Mouse (Mus musculus): ENCODE results near the gene Lasp1. TPM values are rescaled to one million over a fixed set of nuclear protein-coding genes. Genes with fewer than 3 reads are reported as not detected.

Lasp1 gene
- polyA plus RNA-seq, 1 experiment from 2014 or later = 160 TPM

DNA sequence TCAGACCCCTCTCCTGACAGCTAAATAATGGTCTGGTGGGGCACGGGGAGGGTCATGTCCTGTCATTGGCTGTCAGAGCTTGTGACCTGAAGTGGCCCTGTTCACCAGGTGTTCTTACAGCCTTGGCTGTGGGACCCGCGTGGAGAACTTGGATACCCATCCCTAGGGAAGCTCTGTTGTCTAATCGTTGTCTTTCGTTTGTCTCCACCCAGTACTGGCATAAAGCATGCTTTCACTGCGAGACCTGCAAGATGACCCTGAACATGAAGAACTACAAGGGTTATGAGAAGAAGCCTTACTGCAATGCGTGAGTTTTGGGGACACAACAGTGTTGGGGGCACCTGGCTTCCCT is 7.8 kb downstream of the Lasp1 start:
- no peak for ATAC-seq (ENCODE audit: borderline replicate concordance, extremely low read depth, low FRiP score, low TSS enrichment)
- H3K4me2 ChIP-seq = peak overlapping the region; percentile 52
- WGBS = 57% methylated on average over 7 of the region's 7 CpGs

DNA sequence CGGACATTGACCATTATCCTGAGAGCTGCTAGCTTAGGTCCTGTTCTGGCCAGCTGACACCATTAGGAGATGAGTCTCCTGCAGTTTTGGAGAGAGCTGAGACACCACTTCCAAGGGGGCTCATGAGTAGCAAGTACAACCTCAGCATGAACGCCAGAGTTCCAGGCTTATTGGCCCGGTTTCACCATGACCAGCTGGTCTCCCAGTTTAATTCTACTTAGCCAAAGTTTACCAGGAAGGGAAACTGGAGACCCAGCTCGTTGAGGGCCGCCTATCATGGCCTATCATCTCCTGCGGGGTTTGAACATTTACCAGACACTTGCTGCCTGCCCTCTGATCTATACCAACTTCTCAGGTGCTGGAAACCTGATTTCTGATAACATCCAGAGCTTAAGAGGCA is 8.8 kb downstream of the Lasp1 start:
- H3K27ac ChIP-seq = peak overlapping the region; percentile 89
- no peak overlapping the region for H3K9ac ChIP-seq
- no peaks in the 10 kb centered on the region for H3K9me3 ChIP-seq
- H3K36me3 ChIP-seq = peaks cover 13% of the 10 kb centered on the region; the same call in 1 of the 2 replicates
- WGBS = 16% methylated on average over 6 of the region's 6 CpGs
- ATAC-seq (ENCODE audit: borderline replicate concordance, extremely low read depth, low FRiP score, low TSS enrichment) = no peak
- H3K27me3 ChIP-seq = no peaks in the 10 kb centered on the region
- H3K4me1 ChIP-seq = peaks cover 98% of the 10 kb centered on the region
- no peak overlapping the region for H3K4me3 ChIP-seq
- H3K4me2 ChIP-seq = peak overlapping the region; percentile 7; the same call in 1 of the 2 replicates

More for the DNA sequence above, 7.8 kb downstream of the Lasp1 start:
- Histone ChIP-seq H3K4me3 (no peak overlapping the region), H3K27me3 (no peaks in the 10 kb centered on the region), H3K36me3 (peaks cover 13% of the 10 kb centered on the region; the same call in 1 of the 2 replicates), H3K27ac (peak overlapping the region; percentile 89), H3K9me3 (no peaks in the 10 kb centered on the region), H3K9ac (no peak overlapping the region), H3K4me1 (peaks cover 98% of the 10 kb centered on the region)

- H3K4me2 ChIP-seq = peak overlapping the region; percentile 7; the same call in 1 of the 2 replicates
- H3K27ac ChIP-seq = peak overlapping the region; percentile 89
These were observed 9.3 kb downstream of the Lasp1 start for GRCm38 (mm10) chr11:97808093-97808492.

DNA sequence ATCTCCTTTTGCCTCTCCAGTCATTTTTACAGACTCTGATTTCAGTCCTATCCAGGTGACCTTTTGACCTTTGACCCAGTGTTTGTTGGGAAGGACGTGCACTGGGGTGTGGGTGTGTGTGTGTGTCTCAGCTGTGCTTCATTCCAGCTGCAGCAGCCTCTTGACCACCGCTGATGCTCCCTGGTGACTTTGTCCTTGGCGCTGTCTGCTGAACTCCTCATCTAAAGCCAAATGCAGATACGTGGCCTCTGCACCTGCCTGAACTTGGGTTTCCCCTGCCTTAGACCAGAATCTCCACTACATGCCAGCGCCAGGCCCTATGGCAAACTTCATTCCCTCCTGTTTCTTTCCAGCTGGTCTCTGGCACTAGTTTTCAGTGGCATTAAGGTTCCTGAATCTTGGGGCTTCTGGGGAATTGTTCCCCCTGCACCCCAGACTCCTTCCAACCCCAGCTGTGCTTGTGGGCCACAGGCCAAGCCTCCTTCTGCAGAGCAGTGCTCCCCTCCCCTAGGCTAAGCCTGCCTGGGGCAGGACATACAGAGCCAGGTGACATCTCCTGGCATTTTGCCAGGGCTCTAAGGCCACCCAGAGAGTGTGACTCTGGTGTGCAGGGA is 9.9 kb downstream of the Lasp1 start:
- Histone ChIP-seq H3K36me3 (peaks cover 20% of the 10 kb centered on the region; the same call in 1 of the 2 replicates), H3K4me3 (no peak overlapping the region), H3K27ac (peak overlapping the region; percentile 89), H3K9me3 (no peaks in the 10 kb centered on the region), H3K9ac (0 out of 2 replicates have a peak overlapping the region, but pooled peaks have one; percentile 3), H3K4me2 (peak overlapping the region; percentile 7; the same call in 1 of the 2 replicates), H3K27me3 (no peaks in the 10 kb centered on the region), H3K4me1 (peaks cover 100% of the 10 kb centered on the region)
- 32% methylated on average over 5 of the region's 5 CpGs for WGBS
- no peak for ATAC-seq (ENCODE audit: borderline replicate concordance, extremely low read depth, low FRiP score, low TSS enrichment)

More at GRCm38 (mm10) chr11:97808093-97808492, 9.3 kb downstream of the Lasp1 start:
- no peaks in the 10 kb centered on the region for H3K9me3 ChIP-seq
- no peaks in the 10 kb centered on the region for H3K27me3 ChIP-seq
- ATAC-seq (ENCODE audit: borderline replicate concordance, extremely low read depth, low FRiP score, low TSS enrichment) = peak; percentile 12; the same call in 1 of the 2 replicates
- H3K4me1 ChIP-seq = peaks cover 99% of the 10 kb centered on the region
- peaks cover 15% of the 10 kb centered on the region; the same call in 1 of the 2 replicates for H3K36me3 ChIP-seq
- no peak overlapping the region for H3K4me3 ChIP-seq
- WGBS = 13% methylated on average over 2 of the region's 2 CpGs
- no peak overlapping the region for H3K9ac ChIP-seq

- Histone ChIP-seq H3K4me1 (peaks cover 100% of the 10 kb centered on the region), H3K4me3 (no peak overlapping the region), H3K27me3 (no peaks in the 10 kb centered on the region), H3K9ac (0 out of 2 replicates have a peak overlapping the region, but pooled peaks have one; percentile 3), H3K27ac (peak overlapping the region; percentile 89), H3K36me3 (peaks cover 26% of the 10 kb centered on the region), H3K4me2 (peak overlapping the region; percentile 3; the same call in 1 of the 2 replicates), H3K9me3 (no peaks in the 10 kb centered on the region)
- no peak for ATAC-seq (ENCODE audit: borderline replicate concordance, extremely low read depth, low FRiP score, low TSS enrichment)
- WGBS = 44% methylated on average over 7 of the region's 7 CpGs
These were observed 10.7 kb downstream of the Lasp1 start for GRCm38 (mm10) chr11:97809235-97810121.

GRCm38 (mm10) chr11:97810356-97810755 is 11.6 kb downstream of the Lasp1 start:
- Histone ChIP-seq H3K27ac (peak overlapping the region; percentile 89), H3K36me3 (peaks cover 34% of the 10 kb centered on the region), H3K4me1 (peaks cover 100% of the 10 kb centered on the region), H3K4me2 (peak overlapping the region; percentile 10; the same call in 1 of the 2 replicates), H3K4me3 (no peak overlapping the region), H3K9ac (no peak overlapping the region), H3K27me3 (no peaks in the 10 kb centered on the region), H3K9me3 (no peaks in the 10 kb centered on the region)
- WGBS = 52% methylated on average over 7 of the region's 7 CpGs
- no peak for ATAC-seq (ENCODE audit: borderline replicate concordance, extremely low read depth, low FRiP score, low TSS enrichment)

- no peak for ATAC-seq (ENCODE audit: borderline replicate concordance, extremely low read depth, low FRiP score, low TSS enrichment)
- Histone ChIP-seq H3K27me3 (no peaks in the 10 kb centered on the region), H3K4me2 (peak overlapping the region; percentile 10; the same call in 1 of the 2 replicates), H3K9me3 (no peaks in the 10 kb centered on the region), H3K4me1 (peaks cover 100% of the 10 kb centered on the region), H3K9ac (no peak overlapping the region), H3K36me3 (peaks cover 41% of the 10 kb centered on the region), H3K4me3 (no peak overlapping the region), H3K27ac (peak overlapping the region; percentile 89; the same call in 1 of the 2 replicates)
- WGBS = 38% methylated on average over 3 of the region's 3 CpGs
These were observed 12.2 kb downstream of the Lasp1 start for GRCm38 (mm10) chr11:97810970-97811369.

- Histone ChIP-seq H3K4me2 (no peak overlapping the region), H3K4me1 (peaks cover 100% of the 10 kb centered on the region), H3K9me3 (no peaks in the 10 kb centered on the region), H3K36me3 (peaks cover 45% of the 10 kb centered on the region), H3K4me3 (no peak overlapping the region), H3K27me3 (no peaks in the 10 kb centered on the region), H3K27ac (peak overlapping the region; percentile 89), H3K9ac (peak overlapping the region; percentile 29; the same call in 1 of the 2 replicates)
- no peak for ATAC-seq (ENCODE audit: borderline replicate concordance, extremely low read depth, low FRiP score, low TSS enrichment)
- 35% methylated on average over 12 of the region's 13 CpGs for WGBS
These were observed 13.0 kb downstream of the Lasp1 start for GRCm38 (mm10) chr11:97811569-97812362.

GRCm38 (mm10) chr11:97812491-97812921 is 13.7 kb downstream of the Lasp1 start:
- Histone ChIP-seq H3K9me3 (no peaks in the 10 kb centered on the region), H3K4me3 (no peak overlapping the region), H3K4me1 (peaks cover 100% of the 10 kb centered on the region), H3K9ac (peak overlapping the region; percentile 15; the same call in 1 of the 2 replicates), H3K27me3 (no peaks in the 10 kb centered on the region), H3K36me3 (peaks cover 44% of the 10 kb centered on the region), H3K27ac (peak overlapping the region; percentile 89), H3K4me2 (no peak overlapping the region)
- WGBS = 33% methylated on average over 3 of the region's 3 CpGs
- ATAC-seq (ENCODE audit: borderline replicate concordance, extremely low read depth, low FRiP score, low TSS enrichment) = peak; percentile 5; the same call in 1 of the 2 replicates

DNA sequence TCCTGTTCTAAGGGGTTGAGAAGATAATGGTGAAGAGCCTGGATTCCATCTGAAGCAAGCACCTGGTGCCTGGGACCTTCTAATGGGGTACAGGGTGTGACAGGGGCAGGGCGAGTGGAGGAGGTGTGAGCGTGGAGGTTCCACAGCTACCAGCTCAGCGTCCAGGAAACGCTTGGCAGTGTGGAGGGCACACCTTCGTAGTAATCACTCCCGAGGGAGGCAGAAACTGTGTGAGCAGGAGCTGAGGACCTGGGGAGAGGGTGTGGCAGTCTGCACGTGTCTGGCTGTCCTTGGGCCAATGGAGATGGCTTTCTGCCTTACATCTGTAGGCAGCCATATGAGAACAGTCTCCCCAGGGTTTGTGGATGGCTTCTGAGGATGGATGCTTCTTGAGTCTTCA is 14.3 kb downstream of the Lasp1 start:
- no peak overlapping the region for H3K4me3 ChIP-seq
- peak overlapping the region; percentile 9; the same call in 1 of the 2 replicates for H3K9ac ChIP-seq
- WGBS = 46% methylated on average over 7 of the region's 7 CpGs
- H3K4me2 ChIP-seq = no peak overlapping the region
- peaks cover 100% of the 10 kb centered on the region for H3K4me1 ChIP-seq
- H3K27me3 ChIP-seq = no peaks in the 10 kb centered on the region
- H3K36me3 ChIP-seq = peaks cover 44% of the 10 kb centered on the region
- peak overlapping the region; percentile 89 for H3K27ac ChIP-seq
- H3K9me3 ChIP-seq = no peaks in the 10 kb centered on the region
- ATAC-seq (ENCODE audit: borderline replicate concordance, extremely low read depth, low FRiP score, low TSS enrichment) = no peak
